Mouse (Mus musculus): ENCODE data around the gene Il1a. TPM values are rescaled to one million over a fixed set of nuclear protein-coding genes. Genes with fewer than 3 reads are reported as not detected.

Il1a gene
- polyA plus RNA-seq, 1 experiment: 1.3 TPM

GRCm38 (mm10) chr2:129267738-129268137 lies 42.0 kb downstream of the Il1a start:
- no peak for DNase-seq (ENCODE audit: extremely low spot score in 1 of 2, low spot score in 1 of 2)

GRCm38 (mm10) chr2:129265316-129265715 lies 44.5 kb downstream of the Il1a start:
- DNase-seq (ENCODE audit: extremely low spot score in 1 of 2, low spot score in 1 of 2): no peak

DNA sequence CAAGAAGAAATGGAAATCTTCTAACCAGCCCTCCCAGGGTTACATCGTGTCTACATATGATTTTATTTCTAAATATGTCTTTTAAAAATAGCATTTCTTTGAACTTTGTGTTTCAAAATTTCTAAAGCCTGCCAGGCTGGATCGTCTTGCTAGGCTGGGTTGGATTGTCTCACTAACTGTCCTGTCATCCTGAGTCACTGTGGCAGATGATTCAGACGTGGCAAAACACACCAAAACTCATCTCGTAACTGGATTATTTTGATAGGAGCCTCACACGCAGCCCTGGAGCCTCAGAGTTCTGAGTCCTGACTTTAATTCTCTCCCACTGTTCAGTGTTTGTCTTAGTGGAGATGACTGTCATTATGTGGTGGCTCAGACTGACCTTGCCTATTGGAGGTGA lies 46.7 kb downstream of the Il1a start:
- DNase-seq (ENCODE audit: extremely low spot score in 1 of 2, low spot score in 1 of 2): peak; percentile 26 to 61

GRCm38 (mm10) chr2:129261151-129261794 lies 48.5 kb downstream of the Il1a start:
- DNase-seq (ENCODE audit: extremely low spot score in 1 of 2, low spot score in 1 of 2): no peak

DNA sequence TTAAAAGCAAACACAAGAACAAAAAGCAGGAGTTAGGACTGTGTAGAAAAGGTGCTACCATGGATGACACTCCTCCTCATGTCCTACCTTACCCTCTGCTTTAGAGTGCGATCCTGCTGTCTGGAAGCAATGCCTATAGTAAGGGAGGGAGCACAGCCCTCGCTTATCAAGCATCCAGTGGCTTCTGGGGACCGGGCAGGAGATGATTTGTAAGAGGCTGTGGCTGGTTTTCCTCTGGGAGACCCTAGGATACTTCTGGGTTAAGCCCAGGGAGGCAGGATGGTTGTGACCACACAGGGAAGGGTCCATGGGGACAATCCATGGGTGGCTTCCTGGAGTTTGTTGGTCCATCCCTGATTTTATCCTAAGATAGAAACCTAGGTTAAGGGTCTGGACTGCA lies 49.1 kb downstream of the Il1a start:
- no peak for DNase-seq (ENCODE audit: extremely low spot score in 1 of 2, low spot score in 1 of 2)

DNA sequence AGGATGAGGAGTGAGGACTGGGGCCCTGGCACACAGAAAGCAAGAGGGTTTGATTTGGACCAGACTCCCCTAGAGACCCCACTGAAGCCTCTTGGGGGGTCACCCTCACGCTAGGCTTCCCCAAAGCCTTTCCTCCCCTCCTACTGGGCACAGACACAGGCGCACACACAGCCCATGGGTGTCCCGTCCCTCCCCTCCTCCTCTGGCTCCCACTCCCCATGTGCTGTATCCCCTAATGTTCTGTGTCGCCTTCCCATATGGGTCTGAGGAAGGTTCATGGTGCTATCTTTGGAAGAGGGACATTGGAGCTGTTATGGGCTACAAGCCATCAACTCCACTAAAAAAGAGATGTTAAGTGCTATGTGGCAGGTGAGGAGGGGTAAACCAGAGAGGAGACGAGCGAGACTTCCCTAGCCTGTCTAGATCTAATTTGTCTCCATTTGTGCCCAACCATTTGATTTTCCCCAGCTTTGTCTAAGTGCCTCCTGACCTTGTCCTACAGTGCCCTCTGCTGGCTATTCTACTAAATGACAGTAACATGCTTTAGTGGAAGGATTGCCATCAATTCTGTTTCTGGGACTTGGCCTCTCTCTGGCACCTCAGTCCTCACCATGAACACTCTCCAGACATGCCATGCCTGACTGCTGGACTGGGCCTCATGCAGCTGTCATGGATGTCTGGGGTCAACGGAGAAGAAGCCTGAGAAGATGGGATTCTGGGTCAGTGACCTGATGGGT lies 51.1 kb downstream of the Il1a start:
- DNase-seq (ENCODE audit: extremely low spot score in 1 of 2, low spot score in 1 of 2): peak; percentile 41 to 95

DNA sequence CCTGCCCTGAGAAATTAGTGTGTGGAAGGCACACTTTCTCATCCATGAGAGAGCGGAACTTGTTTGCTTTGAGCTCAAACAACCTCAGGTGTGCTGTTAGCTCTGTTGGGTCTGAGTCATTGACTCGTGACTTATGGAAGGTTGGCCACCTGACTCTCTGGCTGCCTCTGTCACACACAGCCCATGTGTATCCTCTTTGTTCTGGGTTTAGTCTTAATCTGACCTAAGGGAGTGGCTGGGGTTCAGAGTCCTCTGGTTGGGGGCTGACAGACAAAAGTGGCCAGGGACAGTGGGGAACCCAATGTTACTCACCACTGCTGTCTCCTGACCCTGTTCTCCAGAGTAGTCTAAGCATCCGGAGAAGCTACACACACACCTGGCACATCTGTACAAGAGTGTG lies 51.7 kb downstream of the Il1a start:
- DNase-seq (ENCODE audit: extremely low spot score in 1 of 2, low spot score in 1 of 2): no peak

- DNase-seq (ENCODE audit: extremely low spot score in 1 of 2, low spot score in 1 of 2): no peak
Measured at GRCm38 (mm10) chr2:129256006-129256405, 53.8 kb downstream of the Il1a start.

GRCm38 (mm10) chr2:129254076-129254475 lies 55.7 kb downstream of the Il1a start:
- no peak for DNase-seq (ENCODE audit: extremely low spot score in 1 of 2, low spot score in 1 of 2)

DNA sequence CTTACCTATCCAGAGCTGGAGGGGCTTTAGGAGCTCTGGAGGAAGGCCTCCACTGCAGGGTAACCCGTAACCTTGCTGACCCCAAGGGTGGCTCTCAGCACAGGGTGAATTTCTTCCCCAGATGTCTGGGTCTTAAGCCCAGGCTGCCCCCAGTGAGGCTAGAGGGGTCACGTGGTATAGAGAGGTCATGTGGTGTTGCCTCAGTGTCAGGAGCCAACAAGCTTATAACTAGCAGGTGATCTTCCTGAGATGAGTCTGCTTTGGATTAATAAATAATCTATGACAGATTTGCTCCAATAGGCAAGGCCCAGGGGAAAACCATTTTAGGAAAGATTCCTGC lies 56.2 kb downstream of the Il1a start:
- no peak for DNase-seq (ENCODE audit: extremely low spot score in 1 of 2, low spot score in 1 of 2)

GRCm38 (mm10) chr2:129252836-129253630 lies 56.7 kb downstream of the Il1a start:
- DNase-seq (ENCODE audit: extremely low spot score in 1 of 2, low spot score in 1 of 2): no peak

Other genes starting within 250 kb of the Il1a start
- 30.1 and 30.8 TPM in 2 replicates for gene Ttl, start 244.0 kb downstream of the Il1a start, polyA plus RNA-seq (2012; rRNA removed)
- gene Polr1b, start 209.0 kb downstream of the Il1a start, polyA plus RNA-seq (2012; rRNA removed): 27.8 and 29.3 TPM in 2 replicates
- 14.9 and 16.8 TPM in 2 replicates for gene Chchd5, start 180.3 kb downstream of the Il1a start, polyA plus RNA-seq (2012; rRNA removed)
- gene Slc20a1, start 111.2 kb downstream of the Il1a start, polyA plus RNA-seq (2012; rRNA removed): 159 and 177 TPM in 2 replicates
- 0.26 and 0.34 TPM in 2 replicates for gene Ckap2l, start 12.8 kb downstream of the Il1a start, polyA plus RNA-seq (2012; rRNA removed)
- 0.21 and 0.40 TPM in 2 replicates for gene Il1b, start 61.2 kb upstream of the Il1a start, polyA plus RNA-seq (2012; rRNA removed)
- 0.06 and 0.14 TPM in 2 replicates for gene F830045P16Rik, start 226.6 kb upstream of the Il1a start, polyA plus RNA-seq (2012; rRNA removed)